Mouse (Mus musculus): Measurements from ENCODE around the gene Cox6b1. TPM values are rescaled to one million over a fixed set of nuclear protein-coding genes. Genes with fewer than 3 reads are reported as not detected.

The Cox6b1 gene
- total and polyA plus RNA-seq, 3 experiments = 611 to 799 TPM; not detected in 1

GRCm38 (mm10) chr7:30594510-30595024 lies 31.4 kb downstream of the Cox6b1 start:
- Histone ChIP-seq H3K9ac (ENCODE audit: control insufficient read depth, low read depth, low read length, poor library complexity, severe bottlenecking) (peak overlapping the region; percentile 56), H3K9me3 (replicated peaks; ENCODE audit: insufficient read depth, low read length) (no peaks in the 10 kb centered on the region), H3K27ac (ENCODE audit: control insufficient read depth, low read depth, low read length) (peak overlapping the region; percentile 84), H3K79me2 (ENCODE audit: control insufficient read depth, insufficient read depth, low read length, poor library complexity) (peaks cover 5% of the 10 kb centered on the region; the same call in 1 of the 2 replicates), H3K4me1 (ENCODE audit: control insufficient read depth in 1 of 2, insufficient read depth in 2 of 2, low read length in 2 of 2) (peaks cover 10 to 40% of the 10 kb centered on the region in 2 experiments; a peak in 3 of 4 replicates), H3K36me3 (ENCODE audit: control insufficient read depth in 1 of 2, insufficient read depth in 2 of 2, low read length in 2 of 2) (peaks cover 0 to 13% of the 10 kb centered on the region in 2 experiments; a peak in 2 of 4 replicates), H3K4me3 (ENCODE audit: control insufficient read depth in 1 of 2, insufficient read depth in 1 of 2, low read depth in 2 of 2, low read length in 2 of 2) (peak overlapping the region in 1 of 2 experiments; percentile 54; a peak in 2 of 4 replicates), H3K27me3 (ENCODE audit: control insufficient read depth in 1 of 2, insufficient read depth in 2 of 2, low read length in 2 of 2) (no peaks in the 10 kb centered on the region)
- TF ChIP-seq CTCF (IDR thresholded peaks at IDR 0.05 in 2 of 3, conservative IDR thresholded peaks at IDR 0.05 in 1 of 3; ENCODE audit: control insufficient read depth in 1 of 3, insufficient read depth in 1 of 3, low read depth in 2 of 3, low read length in 3 of 3, poor library complexity in 1 of 3, severe bottlenecking in 1 of 3) (no peak), JUND (IDR thresholded peaks at IDR 0.05; ENCODE audit: low read depth, low read length) (0 out of 2 replicates have a peak, but pooled peaks have one; percentile 5), RCOR1 (IDR thresholded peaks at IDR 0.05; ENCODE audit: low read depth, low read length) (0 out of 2 replicates have a peak, but pooled peaks have one; percentile 7), MXI1 (IDR thresholded peaks at IDR 0.05; ENCODE audit: low read depth, low read length) (0 out of 2 replicates have a peak, but pooled peaks have one; percentile 2), E2F4 (IDR thresholded peaks at IDR 0.05; ENCODE audit: borderline replicate concordance, low read depth, low read length) (no peak), ETS1 (IDR thresholded peaks at IDR 0.05; ENCODE audit: low read depth, low read length) (0 out of 2 replicates have a peak, but pooled peaks have one; percentile 5), TCF12 (IDR thresholded peaks at IDR 0.05; ENCODE audit: low read depth, low read length) (0 out of 2 replicates have a peak, but pooled peaks have one; percentile 12), ZKSCAN1 (IDR thresholded peaks at IDR 0.05; ENCODE audit: low read depth, low read length) (no peak), EP300 (IDR thresholded peaks at IDR 0.05; ENCODE audit: low read depth in 1 of 2, low read length in 2 of 2) (peak in 1 of 2 experiments; percentile 1; a peak in 1 of 4 replicates), MAFK (IDR thresholded peaks at IDR 0.05; ENCODE audit: borderline replicate concordance, low read depth, low read length) (no peak), ZMIZ1 (IDR thresholded peaks at IDR 0.05; ENCODE audit: low read depth, low read length) (no peak), NELFE (IDR thresholded peaks at IDR 0.05; ENCODE audit: low read depth, low read length) (no peak)
- peak; percentile 72 for DNase-seq (ENCODE audit: low read depth, low spot score)

- DNase-seq (ENCODE audit: low read depth, low spot score) = peak; percentile 67
- peak overlapping the region; percentile 84 for H3K27ac ChIP-seq (ENCODE audit: control insufficient read depth, low read depth, low read length)
- H3K27me3 ChIP-seq (ENCODE audit: control insufficient read depth in 1 of 2, insufficient read depth in 2 of 2, low read length in 2 of 2) = no peaks in the 10 kb centered on the region
- H3K79me2 ChIP-seq (ENCODE audit: control insufficient read depth, insufficient read depth, low read length, poor library complexity) = peaks cover 10% of the 10 kb centered on the region
- H3K9ac ChIP-seq (ENCODE audit: control insufficient read depth, low read depth, low read length, poor library complexity, severe bottlenecking) = peak overlapping the region; percentile 56
- peaks cover 0 to 11% of the 10 kb centered on the region in 2 experiments; a peak in 2 of 4 replicates for H3K36me3 ChIP-seq (ENCODE audit: control insufficient read depth in 1 of 2, insufficient read depth in 2 of 2, low read length in 2 of 2)
- H3K9me3 ChIP-seq (replicated peaks; ENCODE audit: insufficient read depth, low read length) = no peaks in the 10 kb centered on the region
- H3K4me1 ChIP-seq (ENCODE audit: control insufficient read depth in 1 of 2, insufficient read depth in 2 of 2, low read length in 2 of 2) = peaks cover 10 to 38% of the 10 kb centered on the region in 2 experiments; a peak in 3 of 4 replicates
- H3K4me3 ChIP-seq (ENCODE audit: control insufficient read depth in 1 of 2, insufficient read depth in 1 of 2, low read depth in 2 of 2, low read length in 2 of 2) = peak overlapping the region; percentile 46 to 54
- TF ChIP-seq E2F4 (IDR thresholded peaks at IDR 0.05; ENCODE audit: borderline replicate concordance, low read depth, low read length) = no peak
- TF ChIP-seq SIN3A (IDR thresholded peaks at IDR 0.05; ENCODE audit: low read length) = peak; percentile 51
- TF ChIP-seq ZKSCAN1 (IDR thresholded peaks at IDR 0.05; ENCODE audit: low read depth, low read length) = no peak
- no peak for TF ChIP-seq POLR2AphosphoS5 (IDR thresholded peaks at IDR 0.05; ENCODE audit: borderline replicate concordance, low read depth, low read length)
- TF ChIP-seq CHD2 (IDR thresholded peaks at IDR 0.05; ENCODE audit: low read length) = no peak
- no peak for TF ChIP-seq UBTF (IDR thresholded peaks at IDR 0.05; ENCODE audit: borderline replicate concordance, insufficient read depth, low read depth, low read length)
- no peak for TF ChIP-seq TBP (IDR thresholded peaks at IDR 0.05; ENCODE audit: low read depth, low read length)
- peak; percentile 60; the same call in 1 of the 2 replicates for TF ChIP-seq MYC (IDR thresholded peaks at IDR 0.05; ENCODE audit: low read depth, low read length)
- 0 out of 2 replicates have a peak, but pooled peaks have one; percentile 10 for TF ChIP-seq MAX (IDR thresholded peaks at IDR 0.05; ENCODE audit: low read length)
- no peak for TF ChIP-seq MEF2A (IDR thresholded peaks at IDR 0.05; ENCODE audit: extremely low read depth, insufficient replicate concordance, low read depth, low read length, poor library complexity, severe bottlenecking)
- TF ChIP-seq EP300 (IDR thresholded peaks at IDR 0.05; ENCODE audit: low read depth in 1 of 2, low read length in 2 of 2) = peak; percentile 33 to 70; a peak in 3 of 4 replicates
- TF ChIP-seq POLR2AphosphoS2 (IDR thresholded peaks at IDR 0.05; ENCODE audit: low read length) = no peak
- peak; percentile 49; the same call in 1 of the 2 replicates for TF ChIP-seq JUND (IDR thresholded peaks at IDR 0.05; ENCODE audit: low read depth, low read length)
- no peak for TF ChIP-seq MAZ (IDR thresholded peaks at IDR 0.05; ENCODE audit: low read depth, low read length)
- 0 out of 4 replicates have a peak, but pooled peaks of 1 of the 2 experiments have one; percentile 20 for TF ChIP-seq POLR2A (IDR thresholded peaks at IDR 0.05; ENCODE audit: control insufficient read depth in 1 of 2, insufficient read depth in 1 of 2, low read depth in 1 of 2, low read length in 2 of 2, poor library complexity in 1 of 2)
- TF ChIP-seq ZNF384 (IDR thresholded peaks at IDR 0.05; ENCODE audit: low read depth, low read length) = no peak
- no peak for TF ChIP-seq KAT2A (conservative IDR thresholded peaks at IDR 0.05; ENCODE audit: low read depth, low read length)
- TF ChIP-seq ETS1 (IDR thresholded peaks at IDR 0.05; ENCODE audit: low read depth, low read length) = peak; percentile 65
- TF ChIP-seq GATA1 (IDR thresholded peaks at IDR 0.05; ENCODE audit: low read depth, low read length) = peak; percentile 17; the same call in 1 of the 2 replicates
- TF ChIP-seq RCOR1 (IDR thresholded peaks at IDR 0.05; ENCODE audit: low read depth, low read length) = 0 out of 2 replicates have a peak, but pooled peaks have one; percentile 6
- TF ChIP-seq TCF12 (IDR thresholded peaks at IDR 0.05; ENCODE audit: low read depth, low read length) = no peak
Measured at GRCm38 (mm10) chr7:30593579-30594509, 32.1 kb downstream of the Cox6b1 start.
